Mouse (Mus musculus): ENCODE data around the gene Ano10.
A peak's percentile ranks its signal among the peaks of the same experiment; 100 is the strongest.
"Not testable (repeated sequence)": the region's sequence is repeated elsewhere in the genome, so short reads cannot be mapped to it uniquely, and the experiment has no call there.

The Ano10 gene

DNA sequence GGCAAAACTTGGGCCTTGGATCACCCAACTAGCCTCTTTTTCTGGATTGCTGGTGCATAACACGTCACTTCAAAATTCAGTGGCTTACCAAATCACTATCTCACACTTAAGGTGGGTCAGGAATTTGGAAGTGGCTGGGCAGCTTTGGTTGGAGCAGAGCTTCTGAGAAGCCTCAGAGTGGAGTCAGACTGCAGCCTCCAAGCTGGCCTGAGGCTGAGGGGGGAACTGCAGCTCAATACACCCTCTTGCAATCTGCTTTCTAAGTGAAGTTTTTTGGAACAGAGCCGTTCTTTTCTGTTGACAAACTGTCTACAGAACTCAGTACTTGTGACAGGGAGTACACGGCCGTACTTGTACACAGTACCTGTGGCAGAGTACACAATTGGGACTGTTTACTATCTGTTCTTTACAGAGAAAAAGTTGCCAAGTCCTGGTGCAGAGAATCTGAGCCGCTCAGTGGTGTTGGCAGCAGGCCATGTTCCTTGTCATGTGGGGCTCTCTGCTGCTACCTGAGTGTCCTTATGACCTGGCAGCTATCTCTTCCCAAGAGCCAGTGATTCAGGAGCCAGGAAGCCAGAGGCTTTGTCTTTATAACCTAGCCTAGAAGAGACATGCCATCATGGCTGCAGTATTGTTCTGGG is 99.1 kb downstream of the Ano10 start:
- peak; percentile 54 for DNase-seq

DNA sequence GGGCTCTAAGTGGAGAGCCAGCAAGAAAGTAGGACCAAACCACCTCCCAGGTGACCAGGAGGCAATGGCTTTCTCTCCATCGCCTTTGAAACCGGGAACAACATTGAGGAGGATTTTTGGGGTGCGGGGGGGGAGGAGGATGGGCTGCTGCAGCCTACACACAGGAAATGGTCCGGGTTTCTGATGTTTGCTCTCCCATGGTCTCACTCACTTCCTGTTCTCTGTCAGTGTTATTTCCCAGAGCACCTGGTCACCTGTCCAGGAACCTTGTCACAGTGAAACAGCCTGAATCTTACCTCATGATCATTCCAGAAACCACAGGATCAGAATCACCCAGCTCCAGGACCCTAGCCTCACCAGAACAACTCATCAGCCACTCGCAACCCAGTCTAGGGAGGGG is 100.4 kb downstream of the Ano10 start:
- DNase-seq: no peak

DNA sequence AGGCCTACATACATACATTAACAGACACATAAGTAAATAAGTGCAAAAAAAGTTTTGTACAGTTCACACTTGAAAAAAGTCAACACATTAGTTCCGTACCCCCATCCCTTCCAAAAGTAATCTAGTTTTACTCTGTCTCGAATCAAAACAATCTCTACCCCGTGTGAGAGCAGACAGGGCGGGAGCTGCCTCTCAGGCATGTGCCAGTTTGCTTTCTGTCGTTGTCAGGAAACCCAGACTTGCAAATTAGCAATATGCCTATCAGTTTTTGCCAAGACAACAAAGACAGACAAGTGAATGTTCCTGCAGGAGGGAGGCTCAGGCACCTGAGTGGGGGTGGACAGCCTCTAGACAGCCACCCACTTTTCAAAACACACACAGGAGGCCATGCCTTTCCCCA is 100.9 kb downstream of the Ano10 start:
- DNase-seq: no peak

DNA sequence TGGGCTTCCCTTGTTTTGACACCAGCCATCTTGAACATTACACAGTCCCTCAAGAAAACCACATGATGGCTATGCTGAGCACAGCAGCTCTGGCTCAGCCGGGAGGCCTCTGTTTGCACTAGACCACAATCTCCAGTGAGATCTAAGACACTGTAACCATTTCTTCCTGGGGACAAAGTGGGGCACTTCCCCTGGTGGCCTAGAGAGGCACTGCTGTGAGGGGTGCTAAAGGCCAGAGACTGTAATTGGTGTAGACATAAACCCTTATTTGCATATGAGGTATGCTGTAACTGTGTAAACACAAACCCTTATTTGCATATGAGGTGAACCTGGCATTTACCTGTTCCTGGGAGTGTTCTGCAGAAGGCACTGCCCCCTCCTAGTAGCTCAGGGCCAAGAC is 105.5 kb downstream of the Ano10 start:
- no peak for DNase-seq

DNA sequence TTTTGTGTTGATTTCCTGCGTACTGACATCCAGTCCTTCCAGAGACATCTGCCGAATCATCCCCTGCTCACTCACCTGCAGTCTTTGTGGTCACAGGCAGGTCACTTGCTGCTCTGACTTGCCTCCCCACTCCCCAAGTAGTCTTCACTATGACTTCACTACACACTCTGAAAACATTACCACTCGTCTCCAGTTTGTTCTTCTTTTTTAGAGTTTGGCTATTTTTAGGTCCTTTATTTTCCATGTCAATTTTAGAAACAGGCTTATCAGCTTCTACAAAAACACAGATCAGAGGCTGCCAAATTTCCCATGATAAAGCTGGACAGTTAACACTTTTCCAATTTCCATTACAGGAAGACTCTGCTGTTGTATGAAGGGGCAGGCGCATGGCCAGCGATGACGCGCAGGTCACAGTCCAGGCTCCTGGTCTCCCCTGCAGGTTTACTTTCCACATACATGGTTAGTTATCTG is 106.7 kb downstream of the Ano10 start:
- no peak for DNase-seq

DNA sequence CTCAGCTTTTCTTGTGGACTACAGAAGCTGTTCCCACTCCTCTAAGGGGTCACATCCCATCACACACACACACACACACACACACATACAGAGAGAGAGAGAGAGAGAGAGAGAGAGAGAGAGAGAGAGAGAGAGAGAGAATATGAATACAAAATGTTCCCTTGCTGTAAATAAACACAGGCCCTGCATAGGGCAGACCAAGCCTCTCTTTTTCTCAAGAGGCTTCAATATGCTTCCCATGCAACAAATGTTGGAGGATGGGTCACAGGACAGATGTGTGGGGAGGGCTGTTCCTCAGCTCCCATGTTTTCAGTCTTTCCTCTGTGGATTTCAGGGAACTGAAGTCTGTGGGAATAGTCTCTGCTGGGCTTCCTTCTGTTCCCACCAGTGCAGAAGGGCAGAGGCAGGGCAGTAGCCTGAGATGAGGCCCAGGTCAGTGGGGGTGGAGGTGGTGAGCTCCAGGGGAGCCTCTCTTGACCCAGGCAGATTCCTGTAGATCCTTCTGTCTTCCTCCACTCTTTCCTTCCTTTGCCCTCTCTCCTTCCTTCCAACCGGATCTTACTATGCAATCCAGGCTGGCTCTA is 107.5 kb downstream of the Ano10 start:
- DNase-seq: no peak

DNA sequence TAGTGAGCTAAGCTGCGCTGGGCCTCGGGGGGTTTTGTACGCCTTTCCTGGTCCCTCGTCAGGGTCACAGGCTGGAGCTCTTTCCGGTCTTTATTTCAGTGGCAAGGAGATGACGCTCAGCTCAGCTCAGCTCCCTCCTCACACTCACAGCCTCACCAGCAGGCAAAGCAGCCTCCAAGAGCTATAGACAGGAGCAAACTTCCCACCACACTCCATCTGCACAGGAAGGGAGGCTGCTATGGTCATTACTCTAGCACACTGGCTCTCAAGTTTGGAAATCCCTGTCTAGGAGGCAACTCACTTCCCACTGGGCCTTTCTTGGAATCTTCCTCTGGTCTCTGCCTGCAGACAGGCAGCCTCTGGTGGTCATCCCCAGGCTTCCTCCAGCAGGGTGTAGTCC is 108.3 kb downstream of the Ano10 start:
- DNase-seq: no peak

DNA sequence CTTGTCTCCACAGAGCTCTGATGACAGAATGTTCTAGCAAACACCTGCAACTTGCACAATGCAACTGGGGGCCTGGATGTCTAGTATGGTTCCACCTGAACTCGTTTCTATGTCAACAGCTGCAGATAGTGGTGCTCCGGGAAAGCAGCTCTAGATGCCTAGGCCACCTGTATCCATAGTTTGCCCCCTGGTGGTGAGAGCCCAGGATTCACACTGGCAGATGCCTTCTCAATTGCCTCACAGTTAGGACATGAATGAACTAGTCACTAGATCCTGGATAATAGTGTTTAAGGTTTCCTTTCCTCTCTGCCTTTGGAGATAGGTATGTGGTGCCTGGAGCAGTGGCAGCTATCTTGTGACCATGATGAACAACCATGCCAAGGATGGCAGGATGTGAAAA is 109.2 kb downstream of the Ano10 start:
- DNase-seq: peak; percentile 91

DNA sequence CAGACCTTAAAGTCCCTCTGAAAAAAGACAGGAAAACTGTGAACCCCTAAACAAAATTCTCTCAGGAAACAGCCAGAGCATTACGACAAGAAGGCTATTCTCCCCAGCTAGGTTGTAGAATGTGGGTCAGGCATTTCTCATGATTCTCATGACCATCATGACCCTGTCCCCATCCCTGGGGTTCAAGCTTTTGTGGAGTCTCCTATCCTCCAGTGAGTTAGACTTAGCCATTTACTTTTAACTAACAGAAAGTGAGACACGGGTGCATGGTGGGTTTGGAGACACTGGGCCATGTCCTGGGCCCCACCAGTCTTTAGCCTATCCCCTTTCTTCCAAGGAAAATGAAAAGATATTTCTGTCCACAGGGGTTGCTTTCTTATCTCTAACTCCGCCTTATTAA is 109.9 kb downstream of the Ano10 start:
- no peak for DNase-seq

DNA sequence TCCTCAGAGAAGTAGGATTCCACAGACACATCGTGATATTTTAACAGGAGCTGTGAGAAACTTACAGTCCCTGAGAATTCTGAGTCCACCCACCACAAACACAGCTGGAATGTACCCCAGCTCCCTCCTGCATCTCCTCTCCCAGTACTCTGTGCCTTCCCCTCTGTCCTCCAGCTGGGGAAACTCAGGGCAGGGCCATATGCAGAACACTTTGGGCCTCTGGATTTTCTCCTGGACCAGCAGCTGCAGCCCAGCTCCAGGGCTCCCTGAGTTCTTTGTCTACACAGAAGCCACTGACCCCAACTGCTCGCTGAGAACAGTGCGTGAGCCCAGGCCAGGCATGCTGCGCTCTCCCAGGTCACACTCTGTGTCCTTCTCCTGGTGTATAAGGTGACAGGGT is 111.1 kb downstream of the Ano10 start:
- DNase-seq: no peak

DNA sequence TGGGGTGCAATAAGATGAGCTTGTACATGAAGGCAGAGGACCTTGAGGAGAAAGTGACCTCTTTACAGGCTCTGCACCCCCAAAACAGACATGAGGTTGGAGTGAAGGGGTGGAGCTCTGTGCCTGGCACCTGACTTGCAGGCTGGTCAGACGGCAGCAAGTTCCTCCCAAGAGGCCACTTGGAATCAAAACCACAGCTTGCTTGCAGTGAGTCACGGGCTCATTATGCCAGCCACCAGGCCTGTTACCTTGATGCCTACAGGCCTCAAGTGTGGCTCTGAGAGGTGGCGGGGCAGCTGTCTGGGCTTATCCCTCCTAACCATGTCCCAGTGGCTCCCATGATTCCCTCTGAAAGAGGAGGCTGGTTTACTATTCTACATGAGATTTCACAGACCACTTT is 114.1 kb downstream of the Ano10 start:
- DNase-seq: no peak

DNA sequence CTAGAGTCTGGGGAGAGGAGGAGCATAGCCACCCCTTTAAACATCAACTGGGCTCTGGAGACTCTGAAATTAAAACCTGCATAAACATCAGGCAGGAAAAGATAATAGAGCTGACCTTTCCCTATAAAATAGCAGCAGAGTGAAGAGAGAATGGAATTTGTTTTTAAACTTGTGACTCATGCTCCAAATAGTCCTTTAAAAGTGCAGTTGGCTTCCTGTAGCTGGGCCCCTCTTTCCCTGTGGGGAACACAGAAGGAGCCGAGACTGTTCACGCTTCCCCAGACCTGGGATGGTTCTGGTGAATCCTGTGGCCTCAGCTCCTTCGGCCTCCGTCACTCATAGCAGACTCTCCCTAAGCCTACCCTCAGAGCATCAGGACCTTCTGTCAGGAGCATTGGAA is 115.8 kb downstream of the Ano10 start:
- DNase-seq: no peak

DNA sequence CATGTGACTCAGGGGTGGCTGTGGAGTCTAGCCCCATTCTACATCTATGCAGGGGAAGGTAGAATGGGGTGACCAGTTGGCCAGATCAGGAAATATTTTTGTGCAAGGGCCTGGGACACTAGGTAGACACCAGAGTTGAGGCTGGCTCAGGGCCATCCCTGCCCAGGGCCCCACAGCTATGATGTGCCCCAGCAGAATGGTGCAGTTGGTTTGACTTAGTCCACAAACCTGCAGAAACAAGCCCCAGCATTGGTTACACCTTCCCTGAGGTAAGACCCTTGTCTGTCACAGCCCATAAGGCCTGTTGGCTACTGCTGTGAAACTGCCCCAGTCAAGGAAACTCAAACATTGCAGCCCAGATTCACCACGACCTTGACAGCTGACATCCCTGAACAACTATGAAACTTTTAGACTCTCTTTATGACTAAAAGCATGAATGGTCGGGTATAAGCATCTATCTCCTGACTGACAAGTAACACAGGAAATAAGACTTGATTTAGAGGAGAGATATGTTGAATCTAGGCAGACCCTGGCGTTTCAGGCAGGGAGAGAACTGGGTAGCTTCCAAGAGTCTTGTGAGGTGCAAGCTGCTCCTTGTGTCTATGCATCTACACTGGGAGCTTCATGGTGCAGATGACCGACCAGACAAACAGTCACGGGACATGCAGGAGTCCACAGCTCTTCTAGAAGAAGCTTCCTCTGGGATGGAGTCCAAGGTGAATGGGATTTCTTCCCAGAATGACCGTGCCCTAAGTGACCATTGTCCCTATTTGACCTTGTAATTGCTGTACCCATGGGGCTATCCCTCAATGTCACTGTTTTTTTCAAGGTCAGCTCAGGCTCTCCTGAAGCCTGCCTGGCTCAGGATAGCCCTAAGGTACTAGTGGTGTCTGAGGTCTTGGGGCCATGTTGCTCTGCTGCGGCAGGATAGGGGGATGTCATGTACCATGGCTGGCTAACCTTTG is 116.7 kb downstream of the Ano10 start:
- DNase-seq: peak; percentile 70

DNA sequence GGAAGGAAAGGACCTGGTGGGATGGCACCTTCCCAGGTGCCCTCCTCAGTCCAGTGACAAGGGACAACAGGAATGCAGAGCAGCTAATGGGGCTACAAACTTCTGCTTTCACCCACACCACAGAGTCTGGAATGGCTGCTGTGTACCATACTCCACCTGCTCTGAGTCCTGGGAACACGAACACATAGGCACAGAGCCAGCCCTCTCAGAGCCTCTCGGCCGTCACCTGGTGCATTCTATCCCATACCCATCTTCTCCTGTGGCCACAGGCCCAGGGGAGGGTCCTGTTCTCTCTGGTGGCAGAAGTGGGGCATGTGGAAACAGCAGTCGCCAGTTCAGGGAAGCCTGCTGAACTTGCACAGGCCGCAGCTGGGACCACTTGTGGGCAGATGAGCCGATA is 119.5 kb downstream of the Ano10 start:
- no peak for DNase-seq

DNA sequence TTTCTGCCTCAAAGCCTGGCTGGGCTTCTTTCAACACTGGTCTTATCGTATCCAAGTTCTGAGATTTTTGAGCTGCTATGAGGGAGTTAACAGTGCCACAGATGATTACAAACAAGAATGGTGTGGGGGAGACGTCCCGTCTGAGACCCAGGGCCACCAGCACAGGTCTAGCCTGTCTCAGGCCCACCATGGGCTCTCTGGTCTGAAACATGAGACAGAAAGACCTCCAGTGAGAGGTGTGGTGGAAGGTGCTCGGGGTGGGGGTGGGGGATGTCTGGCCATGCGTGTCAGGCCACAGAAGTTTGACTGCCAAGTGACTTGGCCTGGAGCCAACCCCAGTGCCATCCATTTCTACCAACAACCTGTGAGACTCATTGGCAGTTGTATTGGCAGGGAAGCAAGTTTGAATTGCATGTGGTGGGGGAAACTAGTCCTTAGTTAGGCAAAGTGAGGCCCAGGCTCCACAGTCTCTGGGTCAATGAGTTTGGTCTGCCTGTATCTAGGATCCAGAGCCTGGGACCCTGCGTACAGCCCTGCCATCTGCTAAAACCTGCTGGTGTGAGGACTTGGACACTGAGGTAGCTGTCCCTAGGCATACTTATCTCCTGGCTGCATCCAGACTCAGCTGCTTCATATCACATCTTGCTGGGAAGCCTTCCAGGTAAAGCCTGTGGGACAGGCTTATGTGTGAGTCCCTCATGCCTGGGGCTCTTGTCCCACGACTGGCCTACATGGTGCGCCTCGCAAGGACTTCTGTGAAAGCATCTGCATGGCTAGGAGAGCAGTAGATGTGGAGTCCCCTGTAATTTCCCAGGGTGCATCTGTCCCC is 120.6 kb downstream of the Ano10 start:
- peak; percentile 72 for DNase-seq

DNA sequence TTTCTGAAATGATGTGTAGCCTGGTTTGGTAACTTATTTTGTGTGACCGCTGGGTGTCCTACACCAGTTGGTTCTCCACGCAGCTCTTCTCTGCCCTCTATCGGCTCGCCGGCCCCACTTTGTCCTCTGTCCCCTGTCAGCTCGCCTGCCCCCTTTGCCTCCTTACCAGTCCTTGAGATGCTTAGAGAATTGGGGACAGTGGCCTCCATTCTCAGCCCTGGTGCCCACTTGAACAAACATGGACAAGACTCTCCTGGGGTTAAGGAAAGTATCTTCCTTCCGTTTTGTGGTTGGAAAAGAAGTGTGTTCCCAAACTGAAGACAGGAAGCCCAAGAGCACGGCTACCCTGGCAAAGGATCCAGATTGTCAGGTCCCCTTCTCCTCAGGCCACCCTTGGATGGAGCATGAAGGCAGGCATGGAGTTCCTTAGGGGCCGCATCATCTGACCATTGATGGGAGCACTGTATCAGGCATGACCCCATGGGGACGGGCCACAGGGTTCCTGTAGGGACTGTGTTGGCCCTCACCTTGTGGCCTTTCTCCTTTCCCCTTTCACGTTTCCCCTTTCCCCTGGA is 121.5 kb downstream of the Ano10 start:
- no peak for DNase-seq

DNA sequence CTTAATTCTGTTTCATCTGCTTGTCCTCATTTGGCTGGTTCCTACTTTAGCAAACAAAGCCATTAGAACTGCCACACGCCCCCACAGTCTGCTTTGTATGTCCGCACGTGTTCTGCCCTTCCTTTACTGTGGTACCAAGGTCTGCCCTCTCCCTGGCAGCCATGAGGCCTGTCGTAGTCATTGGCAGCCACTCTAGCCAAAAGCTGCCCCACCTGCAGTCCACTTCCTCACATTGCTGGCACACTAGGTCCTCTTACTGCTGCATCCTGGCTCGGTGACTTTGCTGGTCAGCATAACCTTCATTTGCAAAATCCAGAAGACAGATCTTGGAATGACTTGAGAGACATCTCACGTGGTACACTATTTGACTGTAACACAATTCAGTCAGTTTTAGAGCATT is 124.3 kb downstream of the Ano10 start:
- no peak for DNase-seq

DNA sequence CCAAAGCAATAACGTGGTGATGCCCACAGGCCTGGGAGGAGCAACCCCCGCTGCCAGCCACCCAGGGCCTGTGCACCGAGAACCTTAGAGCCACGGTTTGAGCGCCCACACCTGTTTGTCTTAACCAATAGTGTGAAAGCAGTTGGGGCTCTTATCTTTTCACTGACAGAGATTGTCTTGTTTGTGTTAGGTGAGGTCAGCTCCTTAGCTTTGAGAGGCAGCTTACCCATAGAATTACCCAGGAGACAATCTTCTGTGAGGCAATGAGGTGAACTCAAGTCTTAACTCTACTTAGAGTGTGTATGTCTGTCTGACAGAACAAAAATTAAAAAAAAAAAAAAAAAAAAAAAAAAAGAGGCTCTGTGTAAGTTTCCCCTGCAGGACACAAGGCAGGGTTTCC is 126.5 kb downstream of the Ano10 start:
- DNase-seq: not testable (repeated sequence)

DNA sequence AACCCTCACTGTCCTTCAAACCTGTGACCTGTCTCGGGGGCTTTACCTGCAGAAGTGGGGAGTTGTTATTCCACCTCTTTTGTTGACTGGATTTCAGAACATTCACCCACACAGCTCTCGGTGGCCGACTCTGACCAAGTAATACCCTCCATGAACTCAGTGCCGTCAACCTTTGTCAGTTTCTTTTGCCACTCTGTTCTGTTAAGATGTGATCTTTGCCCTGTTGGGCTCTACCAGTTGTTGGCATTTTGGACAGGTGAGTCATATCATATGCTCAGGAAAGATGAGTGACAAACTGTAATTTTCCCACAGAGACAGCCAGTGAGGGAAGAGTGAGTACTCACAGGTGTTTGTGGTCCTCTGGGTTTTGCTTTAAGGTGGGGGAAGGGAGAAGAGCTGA is 129.7 kb downstream of the Ano10 start:
- no peak for DNase-seq

DNA sequence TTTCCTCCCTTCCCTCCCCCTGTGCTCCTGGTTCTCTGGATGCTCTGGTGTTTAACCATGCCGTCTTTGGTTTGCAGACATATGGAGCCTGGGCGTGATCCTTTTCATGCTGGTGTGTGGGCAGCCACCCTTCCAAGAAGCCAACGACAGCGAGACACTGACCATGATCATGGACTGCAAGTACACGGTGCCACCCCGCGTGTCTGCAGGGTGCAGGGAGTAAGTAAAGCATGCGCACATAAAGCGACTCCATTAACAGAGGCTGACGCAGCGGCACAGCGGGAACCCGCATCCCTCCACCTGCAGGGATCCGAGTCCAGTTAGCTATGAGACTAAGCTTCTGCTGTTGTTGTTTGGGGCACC is 137.2 kb downstream of the Ano10 start:
- DNase-seq: no peak

DNA sequence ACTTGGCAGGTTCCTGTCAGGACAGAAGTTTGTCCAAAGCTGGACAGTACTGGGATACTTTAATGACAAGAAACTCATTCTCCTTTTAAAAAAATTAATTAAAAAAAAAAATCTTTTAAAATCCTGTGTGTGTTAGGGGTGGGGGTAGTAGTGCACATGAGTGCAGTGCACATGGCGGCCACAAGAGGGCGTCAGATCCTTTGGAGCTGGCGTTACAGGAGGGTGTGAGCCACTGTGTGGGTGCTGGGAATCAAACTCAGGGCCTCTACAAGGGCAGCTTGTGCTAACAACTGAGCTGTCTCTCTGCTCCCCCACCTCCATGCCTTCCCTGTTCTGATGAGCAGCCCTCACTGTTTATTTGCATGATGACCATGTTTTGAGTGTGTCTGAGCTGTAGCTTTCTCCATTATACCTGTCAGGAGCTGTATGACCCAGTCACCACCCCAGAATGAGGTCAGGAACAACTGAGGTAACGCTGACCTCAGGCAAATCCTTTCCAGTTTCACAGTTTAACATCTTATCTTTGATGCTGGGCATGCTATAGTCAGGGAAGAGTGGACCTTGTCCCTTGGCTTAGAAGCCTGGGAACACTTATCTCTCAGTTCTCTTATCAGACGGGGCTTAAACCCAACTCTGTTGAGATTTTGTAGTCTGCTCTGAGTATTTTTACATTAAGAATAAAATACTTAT is 137.7 kb downstream of the Ano10 start:
- no peak for DNase-seq

DNA sequence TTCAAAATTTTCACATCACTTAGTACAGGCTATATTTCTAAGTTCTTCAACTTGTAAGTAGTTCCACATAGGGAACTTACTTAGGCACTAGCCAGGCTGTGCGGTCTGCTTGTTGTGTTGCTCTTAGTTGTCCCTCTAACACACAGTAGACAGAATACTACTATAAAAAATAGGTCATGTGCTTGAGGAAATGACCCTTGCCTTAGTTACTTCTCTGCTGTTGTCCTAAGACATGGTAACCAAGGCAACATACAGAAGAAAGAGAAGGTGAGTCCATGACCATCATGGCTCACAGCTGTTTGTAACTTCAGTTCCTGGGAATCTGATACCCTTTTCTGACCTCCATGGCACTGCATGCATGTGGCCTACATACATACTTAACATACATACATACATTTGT is 139.0 kb downstream of the Ano10 start:
- DNase-seq: no peak
